Mouse (Mus musculus): ENCODE data around the gene Vmn1r113. TPM values are rescaled to one million over a fixed set of nuclear protein-coding genes. Genes with fewer than 3 reads are reported as not detected.

Vmn1r113 gene
- not detected in 2 replicates for polyA plus RNA-seq (2015; fragmentation: Nextera tagmentation; extraction: Ambion mirVana)

DNA sequence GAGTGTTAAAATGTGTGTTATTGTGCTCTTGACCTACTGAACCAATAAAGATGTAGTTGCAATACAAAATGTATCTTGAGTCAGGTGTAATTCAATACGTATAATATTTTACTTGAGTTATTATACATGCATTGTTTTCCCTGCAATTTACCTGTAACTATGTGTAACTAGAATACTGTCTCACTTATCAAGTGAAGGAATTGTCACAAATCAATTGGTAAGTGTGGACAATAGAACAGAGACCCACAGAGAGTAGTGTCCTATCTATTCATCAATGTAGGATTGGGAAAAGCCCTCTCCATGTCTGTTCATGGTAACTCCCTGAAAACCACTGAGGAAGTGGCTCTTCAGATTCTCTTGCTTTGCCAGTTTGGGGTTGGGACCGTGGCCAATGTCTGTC is at the start of gene Vmn1r113:
Gene Vmn1r113, plus strand, starts transcription at position 301 of the 400 bp plus-strand sequence.

DNA sequence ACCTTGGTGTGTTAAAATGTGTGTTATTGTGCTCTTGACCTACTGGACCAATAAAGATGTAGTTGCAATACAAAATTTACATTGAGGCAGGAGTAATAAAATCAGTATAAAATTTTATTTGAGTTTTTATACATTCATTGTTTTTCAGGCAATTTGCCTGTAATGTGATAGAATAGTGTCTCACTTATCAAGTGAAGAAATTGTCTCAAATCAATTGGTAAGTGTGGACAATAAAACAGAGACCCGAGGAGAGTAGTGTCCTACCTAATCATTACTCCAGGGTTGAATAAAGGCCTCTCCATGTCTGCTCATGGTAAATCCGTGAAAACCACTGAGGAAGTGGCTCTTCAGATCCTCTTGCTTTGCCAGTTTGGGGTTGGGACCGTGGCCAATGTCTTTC is 16.2 kb upstream of the Vmn1r113 start, which contains the start of gene Vmn1r112:
Gene Vmn1r112, plus strand, starts transcription at position 301 of the 400 bp plus-strand sequence.

DNA sequence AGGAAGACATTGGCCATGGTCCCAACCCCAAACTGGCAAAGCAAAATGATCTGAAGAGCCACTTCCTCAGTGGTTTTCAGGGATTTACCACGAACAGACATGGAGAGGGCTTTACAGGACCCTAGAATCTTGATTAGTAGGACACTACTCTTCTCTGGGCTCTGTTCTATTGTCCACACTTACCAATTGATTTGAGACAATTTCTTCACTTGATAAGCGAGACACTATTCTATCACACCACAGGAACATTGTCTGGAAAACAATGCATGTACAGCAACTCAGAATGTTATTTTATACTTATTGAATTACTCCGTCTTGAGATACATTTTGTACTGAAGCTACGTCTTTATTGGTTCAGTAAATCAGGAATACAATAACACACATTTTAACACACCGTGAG is 25.0 kb downstream of the Vmn1r113 start, which contains the start of gene Vmn1r114:
Gene Vmn1r114, minus strand, starts transcription at position 101 of the 400 bp plus-strand sequence.

Other genes starting within 250 kb of the Vmn1r113 start
- gene Gm5726, start 241.5 kb upstream of the Vmn1r113 start, polyA plus RNA-seq (2015; fragmentation: Nextera tagmentation; extraction: Ambion mirVana) = not detected in 2 replicates
- not detected in 2 replicates for gene Gm4141, start 211.0 kb upstream of the Vmn1r113 start, polyA plus RNA-seq (2015; fragmentation: Nextera tagmentation; extraction: Ambion mirVana)
- not detected in 2 replicates for gene Gm4513, start 188.3 kb upstream of the Vmn1r113 start, polyA plus RNA-seq (2015; fragmentation: Nextera tagmentation; extraction: Ambion mirVana)
- gene Vmn1r107, start 118.4 kb upstream of the Vmn1r113 start, polyA plus RNA-seq (2015; fragmentation: Nextera tagmentation; extraction: Ambion mirVana) = not detected in 2 replicates
- gene Vmn1r111, start 84.1 kb upstream of the Vmn1r113 start, polyA plus RNA-seq (2015; fragmentation: Nextera tagmentation; extraction: Ambion mirVana) = not detected in 2 replicates
- not detected in 2 replicates for gene Gm10668, start 56.7 kb upstream of the Vmn1r113 start, polyA plus RNA-seq (2015; fragmentation: Nextera tagmentation; extraction: Ambion mirVana)
- gene Vmn1r112, start 16.1 kb upstream of the Vmn1r113 start, polyA plus RNA-seq (2015; fragmentation: Nextera tagmentation; extraction: Ambion mirVana) = not detected in 2 replicates
- gene Vmn1r114, start 24.9 kb downstream of the Vmn1r113 start, polyA plus RNA-seq (2015; fragmentation: Nextera tagmentation; extraction: Ambion mirVana) = not detected in 2 replicates
- gene Vmn1r115, start 57.7 kb downstream of the Vmn1r113 start, polyA plus RNA-seq (2015; fragmentation: Nextera tagmentation; extraction: Ambion mirVana) = not detected in 2 replicates
- not detected in 2 replicates for gene Vmn1r116, start 85.0 kb downstream of the Vmn1r113 start, polyA plus RNA-seq (2015; fragmentation: Nextera tagmentation; extraction: Ambion mirVana)
- not detected in 2 replicates for gene Vmn1r117, start 96.8 kb downstream of the Vmn1r113 start, polyA plus RNA-seq (2015; fragmentation: Nextera tagmentation; extraction: Ambion mirVana)
- gene Vmn1r118, start 125.1 kb downstream of the Vmn1r113 start, polyA plus RNA-seq (2015; fragmentation: Nextera tagmentation; extraction: Ambion mirVana) = not detected in 2 replicates
- not detected in 2 replicates for gene Vmn1r119, start 225.2 kb downstream of the Vmn1r113 start, polyA plus RNA-seq (2015; fragmentation: Nextera tagmentation; extraction: Ambion mirVana)

Data from spleen, postnatal 0 days (tissue).